ENCODE assay signal across 36 mouse cellular contexts in genomic region chr15:84732425-84732749, GRCm38 (mm10). TPM values are rescaled to one million over a fixed set of nuclear protein-coding genes. Genes with fewer than 3 reads are reported as not detected.
A peak's percentile ranks its signal among the peaks of the same experiment; 100 is the strongest.
DNase-seq lines count a peak whose midpoint lies in the region; ATAC-seq and TF ChIP-seq lines count a peak whose summit lies in the region.
"Had no signal": no experiment of that assay in that cellular context is flagged by ENCODE, and none has a peak within 500 bp of the region (broad histone marks: within the 10 kb centered on the region; RNA-seq: fewer than 3 reads in every experiment).

No protein-coding gene starts in this region.

- 57% methylated on average over 4 of the region's 4 CpGs for WGBS in heart, embryonic 10.5 days
- 53% methylated on average over 4 of the region's 4 CpGs for WGBS in heart, embryonic 12.5 days
- WGBS in kidney, embryonic 16.5 days: 55% methylated on average over 4 of the region's 4 CpGs
- WGBS in limb, embryonic 10.5 days: 65% methylated on average over 4 of the region's 4 CpGs

- H3K4me1 ChIP-seq in heart, embryonic 10.5 days: peaks cover 27% of the 10 kb centered on the region
- H3K4me1 ChIP-seq in heart, embryonic 12.5 days (replicated peaks): peaks cover 27% of the 10 kb centered on the region
- peaks cover 7% of the 10 kb centered on the region; the same call in 1 of the 2 replicates for H3K4me1 ChIP-seq in kidney, embryonic 16.5 days (ENCODE audit: insufficient read depth, low read length)
- peaks cover 20 to 37% of the 10 kb centered on the region in 2 experiments for H3K4me1 ChIP-seq in CH12.LX (ENCODE audit: control insufficient read depth in 1 of 2, insufficient read depth in 2 of 2)
- H3K4me1 ChIP-seq in limb, embryonic 10.5 days: peaks cover 27% of the 10 kb centered on the region

- TF ChIP-seq CTCF in CH12.LX (conservative IDR thresholded peaks at IDR 0.05 in 1 of 2, IDR thresholded peaks at IDR 0.05 in 1 of 2; ENCODE audit: low read depth in 2 of 2, low read length in 2 of 2): no peak

- dilution Hi-C loops in CH12.LX (cut with MboI; ENCODE audit: extremely low pct_ligation_motif_present, extremely low pct_unique_long_range_greater_than_20kb, low sequenced_read_pairs): no loop called here

- no peaks in the 10 kb centered on the region for H3K27me3 ChIP-seq in heart, embryonic 10.5 days (ENCODE audit: insufficient read depth, poor library complexity, severe bottlenecking)
- no peaks in the 10 kb centered on the region for H3K27me3 ChIP-seq in heart, embryonic 12.5 days (replicated peaks)
- H3K27me3 ChIP-seq in kidney, embryonic 16.5 days (ENCODE audit: insufficient read depth, low read length): no peaks in the 10 kb centered on the region
- H3K27me3 ChIP-seq in CH12.LX (replicated peaks): peaks cover 2% of the 10 kb centered on the region
- H3K27me3 ChIP-seq in limb, embryonic 10.5 days (ENCODE audit: low read depth, poor library complexity, severe bottlenecking): no peaks in the 10 kb centered on the region
- H3K27me3 ChIP-seq: embryonic facial prominence, embryonic 12.5 days; heart, embryonic 13.5 days; hindbrain, embryonic 12.5 days; limb, embryonic 15.5 days; midbrain, embryonic 15.5 days had no signal

- H3K79me2 ChIP-seq in CH12.LX (replicated peaks; ENCODE audit: control insufficient read depth, extremely low read depth, insufficient read depth, poor library complexity, severe bottlenecking): no peaks in the 10 kb centered on the region

- no peak overlapping the region for H3K4me2 ChIP-seq in heart, embryonic 12.5 days
- H3K4me2 ChIP-seq in kidney, embryonic 16.5 days (replicated peaks; ENCODE audit: low read depth, low read length): no peak overlapping the region
- no peak overlapping the region for H3K4me2 ChIP-seq in CH12.LX (ENCODE audit: insufficient read depth, low read depth, poor library complexity, severe bottlenecking)
- H3K4me2 ChIP-seq: embryonic facial prominence, embryonic 12.5 days; heart, embryonic 13.5 days; hindbrain, embryonic 12.5 days; limb, embryonic 15.5 days; midbrain, embryonic 15.5 days had no signal

- no peak for TF ChIP-seq POLR2A in CH12.LX (IDR thresholded peaks at IDR 0.05; ENCODE audit: low read depth, low read length)

- DNase-seq in heart, embryonic 10.5 days (ENCODE audit: low spot score): no peak
- no peak for DNase-seq in kidney, postnatal 4 days
- no peak for DNase-seq in CH12.LX (ENCODE audit: extremely low read depth)
- no peak for DNase-seq in limb, embryonic 10.5 days (ENCODE audit: low spot score)
- no peak for DNase-seq in ovary, adult 18-20 months (ENCODE audit: low spot score)
- DNase-seq: adrenal gland, adult 8-10 months; cerebellum, adult 8-10 months; cerebellum, postnatal 25 days; embryo, embryonic 11 days; gastrocnemius, adult 2 months; gastrocnemius, postnatal 36 days; heart, adult 18-20 months; heart, postnatal 14 days; kidney, adult 18-20 months; kidney, postnatal 10 days; lung, adult 2 months; lung, postnatal 10 days; right cerebral cortex, postnatal 4 days; thymus, adult 18-20 months; thymus, postnatal 25 days had no signal

- TF ChIP-seq EP300 in CH12.LX (IDR thresholded peaks at IDR 0.05; ENCODE audit: low read length): no peak

- peak overlapping the region; percentile 4; the same call in 1 of the 2 replicates for H3K27ac ChIP-seq in heart, embryonic 10.5 days
- no peak overlapping the region for H3K27ac ChIP-seq in heart, embryonic 12.5 days (ENCODE audit: poor library complexity, severe bottlenecking)
- H3K27ac ChIP-seq in kidney, embryonic 16.5 days (ENCODE audit: low read length): 0 out of 2 replicates have a peak overlapping the region, but pooled peaks have one; percentile 32
- no peak overlapping the region for H3K27ac ChIP-seq in CH12.LX (ENCODE audit: insufficient read depth, low read depth)
- H3K27ac ChIP-seq in limb, embryonic 10.5 days: peak overlapping the region; percentile 19; the same call in 1 of the 2 replicates
- H3K27ac ChIP-seq: embryonic facial prominence, embryonic 12.5 days; forebrain, embryonic 10.5 days; gastrocnemius, adult 2 months; heart, embryonic 13.5 days; hindbrain, embryonic 12.5 days; layer of hippocampus, adult 2 months; limb, embryonic 15.5 days; liver, embryonic 14.5 days; midbrain, embryonic 15.5 days; stomach, postnatal 0 days had no signal

- no peak overlapping the region for H3K4me3 ChIP-seq in heart, embryonic 10.5 days
- H3K4me3 ChIP-seq in heart, embryonic 12.5 days: no peak overlapping the region
- no peak overlapping the region for H3K4me3 ChIP-seq in kidney, embryonic 16.5 days (ENCODE audit: low read length)
- H3K4me3 ChIP-seq in CH12.LX (replicated peaks in 1 of 3; ENCODE audit: low read depth in 2 of 3, low read length in 2 of 3, poor library complexity in 1 of 3): no peak overlapping the region
- H3K4me3 ChIP-seq in limb, embryonic 10.5 days: no peak overlapping the region
- H3K4me3 ChIP-seq: embryonic facial prominence, embryonic 12.5 days; forebrain, embryonic 10.5 days; gastrocnemius, adult 2 months; heart, embryonic 13.5 days; hindbrain, embryonic 12.5 days; layer of hippocampus, adult 2 months; limb, embryonic 15.5 days; midbrain, embryonic 15.5 days had no signal

- peak; percentile 1; the same call in 1 of the 2 replicates for TF ChIP-seq RAD21 in CH12.LX (IDR thresholded peaks at IDR 0.05; ENCODE audit: low read depth, low read length)

- in situ Hi-C loops in CH12.LX (cut with MboI; ENCODE audit: low pct_ligation_motif_present, low pct_unique_long_range_greater_than_20kb, low sequenced_read_pairs): no loop called here

- no peak for ATAC-seq in heart, embryonic 12.5 days (ENCODE audit: insufficient number of reproducible peaks, low FRiP score)
- ATAC-seq in kidney, embryonic 16.5 days (ENCODE audit: low FRiP score, low TSS enrichment): no peak
- no peak for ATAC-seq in erythroblast, adult 5-6 weeks (replicated peaks; ENCODE audit: low FRiP score, poor library complexity, severe bottlenecking)
- ATAC-seq: activated CD4-positive, CD25-positive, alpha-beta regulatory T cell, adult 4 months; forebrain, embryonic 16.5 days; midbrain, embryonic 15.5 days had no signal

- no peak overlapping the region for H3K9ac ChIP-seq in heart, embryonic 12.5 days
- no peak overlapping the region for H3K9ac ChIP-seq in kidney, embryonic 16.5 days (replicated peaks; ENCODE audit: low read length)
- H3K9ac ChIP-seq in CH12.LX (ENCODE audit: insufficient read depth, low read depth): no peak overlapping the region
- H3K9ac ChIP-seq: embryonic facial prominence, embryonic 12.5 days; heart, embryonic 13.5 days; hindbrain, embryonic 12.5 days; limb, embryonic 15.5 days; liver, embryonic 14.5 days; midbrain, embryonic 15.5 days had no signal

- H3K9me3 ChIP-seq in heart, embryonic 10.5 days: no peaks in the 10 kb centered on the region
- peaks cover 3% of the 10 kb centered on the region; the same call in 1 of the 2 replicates for H3K9me3 ChIP-seq in heart, embryonic 12.5 days (replicated peaks)
- H3K9me3 ChIP-seq in kidney, embryonic 16.5 days (ENCODE audit: low read length): no peaks in the 10 kb centered on the region
- peaks cover 3% of the 10 kb centered on the region for H3K9me3 ChIP-seq in CH12.LX (replicated peaks; ENCODE audit: low read length)
- H3K9me3 ChIP-seq in limb, embryonic 10.5 days (replicated peaks): no peaks in the 10 kb centered on the region
- H3K9me3 ChIP-seq: embryonic facial prominence, embryonic 12.5 days; forebrain, embryonic 10.5 days; hindbrain, embryonic 12.5 days; limb, embryonic 15.5 days; midbrain, embryonic 15.5 days had no signal

- no peaks in the 10 kb centered on the region for H3K36me3 ChIP-seq in heart, embryonic 10.5 days
- no peaks in the 10 kb centered on the region for H3K36me3 ChIP-seq in heart, embryonic 12.5 days
- H3K36me3 ChIP-seq in kidney, embryonic 16.5 days (ENCODE audit: insufficient read depth, low read length): no peaks in the 10 kb centered on the region
- no peaks in the 10 kb centered on the region for H3K36me3 ChIP-seq in CH12.LX (replicated peaks in 1 of 2; ENCODE audit: control insufficient read depth in 1 of 2, insufficient read depth in 1 of 2, low read length in 1 of 2)
- no peaks in the 10 kb centered on the region for H3K36me3 ChIP-seq in limb, embryonic 10.5 days
- H3K36me3 ChIP-seq: embryonic facial prominence, embryonic 12.5 days; forebrain, embryonic 10.5 days; heart, embryonic 13.5 days; hindbrain, embryonic 12.5 days; limb, embryonic 15.5 days; midbrain, embryonic 15.5 days had no signal

TF ChIP-seq in CH12.LX, 34 proteins besides CTCF, POLR2A, EP300 and RAD21:
- TF ChIP-seq CHD2 (IDR thresholded peaks at IDR 0.05; ENCODE audit: low read length): no peak
- no peak for TF ChIP-seq JUN (IDR thresholded peaks at IDR 0.05; ENCODE audit: insufficient read depth, low read depth, low read length)
- TF ChIP-seq BHLHE40 (IDR thresholded peaks at IDR 0.05; ENCODE audit: low read depth, low read length): no peak
- no peak for TF ChIP-seq KAT2A (IDR thresholded peaks at IDR 0.05; ENCODE audit: insufficient replicate concordance, low read length)
- no peak for TF ChIP-seq ZMIZ1 (IDR thresholded peaks at IDR 0.05; ENCODE audit: low read depth, low read length)
- no peak for TF ChIP-seq MAX (IDR thresholded peaks at IDR 0.05; ENCODE audit: low read length)
- no peak for TF ChIP-seq MXI1 (IDR thresholded peaks at IDR 0.05; ENCODE audit: low read depth, low read length)
- TF ChIP-seq MAZ (IDR thresholded peaks at IDR 0.05; ENCODE audit: low read depth, low read length): no peak
- TF ChIP-seq CHD1 (IDR thresholded peaks at IDR 0.05; ENCODE audit: low read depth, low read length): no peak
- no peak for TF ChIP-seq JUND (conservative IDR thresholded peaks at IDR 0.05; ENCODE audit: low read depth, low read length)
- no peak for TF ChIP-seq MAFK (IDR thresholded peaks at IDR 0.05; ENCODE audit: insufficient replicate concordance, low read length)

RNA-seq across cellular contexts. Expression of gene Arhgap8, which starts 12.5 kb away (rescaled TPM):
- 4.3 and 6.5 TPM in 2 replicates for polyA plus RNA-seq in heart, embryonic 10.5 days (2016; fragmentation: Nextera tagmentation; extraction: Ambion mirVana)
- 3.4 and 4.0 TPM in 2 replicates for polyA plus RNA-seq in heart, embryonic 12.5 days (2016; fragmentation: Nextera tagmentation; extraction: Ambion mirVana)
- polyA plus RNA-seq in kidney, embryonic 16.5 days (2015; fragmentation: Nextera tagmentation; extraction: Ambion mirVana): 12.3 and 13.8 TPM in 2 replicates
- total RNA-seq in CH12.LX (2012; rRNA removed) (0.08 TPM in 1 of 2 replicates, not detected in the other), CH12.LX (2014; rRNA removed) (not detected in 2 replicates)
- polyA plus RNA-seq in CH12.LX (2012; ENCODE audit: insufficient read length, low read depth): not detected in 2 replicates
- 3.5 and 4.1 TPM in 2 replicates for polyA plus RNA-seq in limb, embryonic 10.5 days (2016; fragmentation: Nextera tagmentation; extraction: Ambion mirVana)
- not detected in 2 replicates for total RNA-seq in erythroblast, adult 5-6 weeks (2015; ENCODE audit: low replicate concordance)
- not detected in 2 replicates for total RNA-seq in erythroblast, adult 5-6 weeks (2017; ENCODE audit: low replicate concordance)
- total RNA-seq: layer of hippocampus, postnatal 14 days had no signal
- polyA plus RNA-seq: activated CD4-positive, CD25-positive, alpha-beta regulatory T cell, adult 4 months; C2C12 had no signal

Comparison
In these comparisons a context has a peak if more than half of its experiments do, and no peak if none do; other contexts are left out.
1. H3K27ac ChIP-seq: peak in heart, embryonic 10.5 days (single experiment), kidney, embryonic 16.5 days (single experiment) and limb, embryonic 10.5 days (single experiment); none in heart, embryonic 12.5 days (single experiment) and CH12.LX (single experiment).